Mouse (Mus musculus) C2C12 (cell line): Measurements from ENCODE around the gene Pigk.

Source experiments
- CTCF ChIP-seq: IDR thresholded peaks from one replicate; pipeline ENCODE4 v1.5.1; 2011; ENCODE audit not compliant: control insufficient read depth, insufficient read depth, insufficient read length
- MAX ChIP-seq: IDR thresholded peaks from one replicate; pipeline ENCODE4 v1.6.1; 2011; ENCODE audit warnings: mild to moderate bottlenecking, control low read depth
- MYOD1 ChIP-seq: IDR thresholded peaks from one replicate; pipeline ENCODE4 v1.6.1; 2011; ENCODE audit warnings: low read depth; ENCODE audit not compliant: control insufficient read depth, insufficient read length
- MYOG ChIP-seq: IDR thresholded peaks from one replicate; pipeline ENCODE4 v1.6.1; 2011; ENCODE audit not compliant: control insufficient read depth, insufficient read length; ENCODE audit errors: extremely low read depth
- USF1 ChIP-seq: IDR thresholded peaks from one replicate; pipeline ENCODE4 v1.6.1; 2011; ENCODE audit warnings: low read depth, mild to moderate bottlenecking, control low read depth, moderate library complexity

DNA sequence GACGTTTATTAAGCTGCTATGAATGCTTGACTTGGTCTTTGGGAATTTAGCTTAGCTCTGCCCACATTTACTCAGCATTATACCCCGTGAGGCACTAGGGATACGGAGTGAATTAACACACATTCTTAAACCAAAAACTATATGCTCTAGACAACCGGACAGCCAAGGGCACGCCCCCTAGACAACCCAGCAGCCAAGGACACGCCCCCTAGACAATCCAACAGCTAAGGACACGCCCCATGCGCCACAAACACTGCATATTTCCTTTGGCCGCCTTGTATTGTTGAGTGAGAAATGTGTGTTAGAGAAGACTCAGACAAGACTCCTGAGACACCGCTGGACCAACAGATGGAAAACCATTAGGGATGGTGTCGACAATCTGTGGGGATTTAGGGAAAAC is 229.1 kb downstream of the Pigk start:
- no peak for TF ChIP-seq CTCF
- no peak for TF ChIP-seq MYOD1
- TF ChIP-seq MAX, result no peak
- TF ChIP-seq USF1, result no peak
- TF ChIP-seq MYOG, result no peak
